Mouse (Mus musculus) spleen, postnatal 4 days (tissue): ENCODE measurements around the gene Tex45.

Experiments used
- DNase-seq, 2 experiments: peaks; one replicate each; pipeline ENCODE4 v3.0.0; 2022; ENCODE audit warnings: low spot score in 2 of 2

The Tex45 gene

DNA sequence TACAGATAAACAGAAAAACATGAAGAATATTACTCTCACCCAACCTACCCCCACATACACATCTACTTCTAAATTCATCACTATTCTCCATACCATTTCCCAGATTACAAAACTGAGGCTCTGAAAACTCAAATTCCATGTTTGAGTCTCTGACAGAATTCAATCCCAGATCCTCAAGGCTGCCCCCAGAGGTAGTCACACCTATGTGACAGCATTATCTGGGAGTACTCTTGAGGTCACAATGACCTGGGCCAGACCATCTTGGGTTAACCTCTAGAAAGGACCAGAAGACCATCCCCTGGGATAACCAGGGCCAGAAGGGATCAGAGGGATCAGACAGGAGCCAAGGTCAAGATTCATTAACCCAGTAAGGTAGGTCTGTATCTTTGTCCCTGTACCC is at the start of gene Tex45:
Gene Tex45 (plus strand): TSS at position 301 of the 400 bp plus-strand sequence.
- no peak for DNase-seq

DNA sequence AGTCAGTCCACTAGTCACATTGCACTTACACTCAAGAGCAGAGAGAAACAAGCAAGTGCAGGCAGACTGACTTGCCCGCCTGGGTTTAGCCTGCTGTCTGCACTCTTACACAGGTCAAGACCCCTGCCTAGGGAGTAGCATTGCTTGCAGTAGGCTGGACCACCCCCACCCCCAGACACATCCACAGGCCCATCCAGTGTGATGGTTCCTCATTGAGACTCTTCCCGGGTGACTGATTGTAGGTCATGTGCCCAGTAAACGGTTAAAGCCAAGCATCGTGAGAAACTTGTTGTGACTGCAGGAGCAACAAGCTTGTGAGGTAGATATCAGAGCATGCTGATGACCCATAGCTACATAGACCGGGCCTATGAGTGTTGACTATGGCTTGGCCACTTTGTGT is 49.2 kb upstream of the Tex45 start:
- DNase-seq: no peak

DNA sequence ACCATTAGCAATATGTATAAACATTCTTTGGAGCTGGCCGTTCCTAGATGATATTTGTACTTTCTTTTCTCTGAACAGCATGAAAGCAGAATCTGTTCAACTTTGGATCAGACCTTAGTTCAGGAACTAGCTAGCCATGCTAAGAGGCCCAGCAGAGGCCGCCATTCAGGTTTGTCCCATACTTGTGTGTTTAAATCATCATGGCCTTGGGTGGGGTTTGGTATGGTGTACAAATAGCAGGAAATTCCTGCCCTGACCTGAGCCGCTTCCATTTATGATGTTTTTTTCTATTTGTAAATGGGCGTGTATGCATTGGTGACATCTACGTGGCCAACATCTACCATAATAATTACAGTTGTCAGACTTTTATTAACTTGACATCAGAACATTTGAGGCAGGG is 45.4 kb upstream of the Tex45 start:
- no peak for DNase-seq

DNA sequence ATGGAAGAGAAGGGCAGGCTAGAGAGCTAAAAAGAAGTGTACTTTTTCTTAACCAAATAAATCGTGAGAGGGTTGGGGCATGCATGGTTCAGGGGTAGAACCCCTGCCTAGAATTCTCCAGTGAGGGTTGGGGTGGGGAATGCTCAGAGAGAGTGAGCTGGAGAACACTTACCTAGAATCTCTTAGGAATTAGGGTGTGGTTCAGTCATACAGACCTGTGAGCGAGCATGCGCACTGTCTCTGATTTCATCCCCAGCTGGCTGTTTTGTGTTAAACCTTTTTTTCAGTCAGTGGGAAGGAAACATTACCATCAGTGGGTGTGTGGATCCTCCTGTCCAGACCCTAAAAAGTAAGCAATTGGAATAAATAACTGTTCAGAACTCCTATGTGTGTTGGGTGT is 44.5 kb upstream of the Tex45 start:
- DNase-seq: no peak

DNA sequence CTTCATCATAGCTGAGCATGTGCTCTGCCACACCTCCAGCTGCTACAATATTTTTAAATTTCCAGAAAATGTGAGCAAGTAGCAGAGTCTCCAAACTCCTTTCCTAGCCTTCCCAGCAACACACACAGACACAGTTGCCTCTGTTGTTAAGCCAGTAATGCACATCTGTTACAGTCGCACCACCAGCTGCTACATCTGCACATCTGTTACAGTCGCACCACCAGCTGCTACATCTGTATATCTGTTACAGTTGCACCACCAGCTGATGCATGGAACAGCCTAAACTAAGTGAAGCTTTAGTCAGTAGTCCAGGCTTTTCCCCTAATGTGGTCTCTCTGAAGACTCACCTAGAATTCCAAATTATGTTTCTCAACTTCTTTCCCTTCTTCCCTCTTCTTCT is 42.2 kb upstream of the Tex45 start:
- DNase-seq: no peak

DNA sequence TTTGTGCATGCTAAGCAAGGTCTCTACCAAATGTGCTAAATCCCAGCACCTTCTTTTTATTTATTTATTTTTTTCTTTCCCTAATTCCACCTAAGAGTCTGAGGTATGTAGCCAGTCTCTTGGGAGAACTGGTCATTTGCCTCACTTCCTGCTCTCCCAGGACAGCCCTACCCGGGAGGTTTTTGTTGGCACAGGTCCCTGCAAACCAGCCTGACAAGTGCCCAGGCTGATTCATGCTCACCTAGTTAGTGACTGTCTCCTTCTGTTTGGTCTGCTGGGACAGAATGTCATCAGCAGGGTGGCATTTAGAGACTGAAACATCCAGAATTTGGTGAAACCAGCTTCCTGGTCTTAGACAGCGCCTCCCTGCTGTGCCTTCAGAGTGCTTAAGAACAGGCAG is 40.7 kb upstream of the Tex45 start:
- no peak for DNase-seq

DNA sequence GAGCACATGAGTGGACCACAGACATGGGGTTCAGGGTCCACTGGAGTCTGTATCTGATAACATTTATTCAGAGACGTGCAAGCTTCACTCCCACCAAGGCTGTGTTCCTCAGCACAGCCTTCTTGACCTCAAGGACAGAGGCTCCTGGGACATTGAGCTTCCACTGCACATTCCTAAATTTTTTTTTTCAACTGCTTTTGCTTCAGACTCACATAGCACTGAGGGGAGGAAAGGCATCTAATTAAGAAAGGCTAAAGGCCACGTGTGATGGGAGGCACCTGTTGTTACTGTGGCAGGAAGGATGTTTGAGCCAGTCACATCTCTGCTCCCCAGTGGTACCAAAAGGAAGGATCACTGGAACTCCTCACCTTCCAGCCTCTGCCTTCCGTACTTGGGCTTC is 39.5 kb upstream of the Tex45 start:
- no peak for DNase-seq

DNA sequence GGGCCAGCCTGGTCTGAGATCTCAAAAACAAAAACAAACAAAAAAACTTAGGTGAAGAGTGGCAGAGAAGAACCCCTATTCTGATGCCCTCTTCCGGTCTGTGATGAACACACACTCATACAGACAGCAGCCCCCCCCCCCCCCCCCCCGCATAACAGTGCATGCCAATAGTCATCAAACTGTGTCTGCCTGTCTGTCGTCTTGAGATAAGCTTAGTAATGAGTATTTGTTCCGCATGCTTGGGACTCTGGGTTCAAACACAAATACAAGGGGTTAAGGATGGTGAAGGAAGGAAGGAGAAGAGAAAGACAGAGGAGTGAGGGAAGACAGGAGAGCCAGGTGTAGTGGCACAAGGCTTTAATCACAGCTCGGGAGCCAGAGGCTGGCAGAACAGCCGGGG is 34.2 kb upstream of the Tex45 start:
- DNase-seq: no peak

DNA sequence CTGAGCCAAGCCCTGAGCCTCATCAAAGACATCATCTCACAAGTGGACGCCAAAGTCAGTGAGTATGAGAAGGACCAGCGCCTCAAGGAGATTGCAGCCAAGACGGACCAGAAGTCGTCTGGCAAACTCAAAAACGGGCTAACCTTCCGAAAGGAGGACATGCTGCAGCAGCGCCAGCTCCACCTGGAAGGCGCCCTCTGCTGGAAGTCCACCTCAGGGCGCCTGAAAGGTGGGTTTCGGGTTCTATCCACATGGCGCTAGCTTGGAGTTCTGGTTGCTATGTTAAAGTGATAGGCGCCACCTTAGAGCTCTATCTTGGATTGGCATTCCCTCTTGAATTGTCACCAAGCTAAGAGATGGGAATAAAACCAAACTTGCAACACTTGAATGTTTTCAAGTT is 31.2 kb upstream of the Tex45 start:
- DNase-seq: no peak

DNA sequence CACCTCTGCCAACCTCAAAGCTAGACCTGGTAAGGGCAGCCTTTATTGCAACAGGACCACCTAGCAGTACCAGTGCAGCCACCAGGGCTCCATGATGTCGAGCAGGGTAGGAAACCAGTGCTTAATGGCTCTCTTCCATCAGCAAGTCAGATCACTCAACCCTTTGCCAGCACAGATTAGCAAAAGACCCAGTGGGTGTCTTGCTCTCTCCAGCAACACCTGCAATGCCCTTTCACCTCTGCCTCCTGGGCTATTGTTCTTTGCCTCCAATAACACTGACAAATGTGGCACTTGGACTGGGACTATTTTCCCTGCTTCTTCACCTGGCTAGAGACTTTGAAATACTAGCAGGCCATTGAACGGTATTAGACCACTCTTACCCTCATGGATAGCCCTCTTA is 21.4 kb upstream of the Tex45 start:
- DNase-seq: no peak

DNA sequence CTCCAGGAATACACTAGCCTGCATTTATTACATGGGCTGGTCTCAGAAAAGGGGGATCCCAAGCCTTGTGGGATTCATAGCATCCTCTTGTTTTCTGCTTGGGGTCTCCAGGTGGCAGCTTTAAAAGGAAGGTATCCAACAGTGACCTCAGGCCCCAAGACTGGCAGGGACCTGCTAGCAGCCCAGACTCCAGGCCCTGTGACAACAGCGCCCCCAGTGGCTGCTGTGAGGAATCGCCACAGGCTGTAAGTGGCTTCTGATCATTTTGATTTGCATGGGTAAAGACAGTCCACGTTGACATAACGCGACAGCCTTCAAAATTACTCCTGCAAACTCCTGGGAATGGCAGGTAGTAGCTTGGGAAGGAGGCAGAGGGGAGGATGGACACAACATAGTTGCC is 20.0 kb upstream of the Tex45 start:
- peak; percentile 36 to 84 for DNase-seq

DNA sequence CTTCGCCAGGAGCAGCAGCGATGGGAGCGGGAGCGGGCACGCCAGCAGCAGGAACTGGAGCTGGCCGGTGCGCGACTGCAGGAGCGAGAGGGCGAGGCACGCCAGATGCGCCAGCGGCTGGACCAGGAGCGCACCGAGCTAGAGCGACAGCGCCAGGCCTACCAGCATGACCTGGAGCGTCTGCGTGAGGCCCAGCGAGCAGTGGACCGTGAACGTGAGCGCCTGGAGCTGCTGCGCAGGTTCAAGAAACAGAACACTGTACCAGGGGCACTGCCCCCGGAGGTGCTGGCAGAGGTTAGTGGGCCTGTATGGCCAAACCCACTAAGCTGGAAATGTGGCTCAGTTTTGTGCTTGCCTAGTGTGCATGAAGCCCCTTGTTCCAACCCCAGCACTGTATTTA is 18.7 kb upstream of the Tex45 start:
- no peak for DNase-seq

DNA sequence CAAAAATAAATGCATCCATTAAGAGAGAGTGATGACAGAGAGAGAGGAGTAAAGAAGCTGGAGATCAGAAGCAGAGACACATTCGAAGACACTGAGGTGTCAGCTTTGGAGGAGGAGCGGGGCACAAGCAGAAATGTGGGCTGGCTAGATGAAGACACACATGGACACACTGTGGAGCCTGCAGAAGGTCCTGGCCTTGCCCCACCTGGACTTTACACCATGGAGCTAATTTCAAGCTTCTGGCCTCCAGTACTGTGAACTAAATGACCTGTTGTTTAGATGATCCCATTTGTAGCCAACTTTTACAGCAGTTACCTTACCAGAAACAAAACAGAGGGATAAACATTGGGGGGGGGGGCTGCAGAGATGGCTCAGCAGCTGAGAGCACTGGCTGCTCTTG is 7.4 kb upstream of the Tex45 start:
- no peak for DNase-seq

DNA sequence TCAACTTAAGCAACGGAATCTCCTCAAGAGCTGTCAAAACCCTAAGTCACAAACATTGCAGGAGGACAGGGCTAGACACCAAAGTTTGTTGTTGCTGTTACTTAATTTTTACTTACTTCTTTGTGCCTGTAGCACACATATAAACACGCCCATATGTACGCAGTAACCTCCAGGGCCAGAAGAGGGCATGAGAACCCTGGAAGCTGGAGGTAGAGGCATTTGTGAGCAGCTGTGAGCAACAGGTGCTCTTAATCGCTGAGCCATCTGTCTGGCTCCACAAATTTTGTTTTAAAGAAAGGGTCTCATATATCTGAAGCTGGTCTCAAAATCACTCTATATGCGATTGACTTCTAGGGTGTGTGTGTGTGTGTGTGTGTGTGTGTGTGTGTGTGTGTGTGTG is 6.4 kb upstream of the Tex45 start:
- DNase-seq: peak in 1 of 2 experiments; percentile 51

DNA sequence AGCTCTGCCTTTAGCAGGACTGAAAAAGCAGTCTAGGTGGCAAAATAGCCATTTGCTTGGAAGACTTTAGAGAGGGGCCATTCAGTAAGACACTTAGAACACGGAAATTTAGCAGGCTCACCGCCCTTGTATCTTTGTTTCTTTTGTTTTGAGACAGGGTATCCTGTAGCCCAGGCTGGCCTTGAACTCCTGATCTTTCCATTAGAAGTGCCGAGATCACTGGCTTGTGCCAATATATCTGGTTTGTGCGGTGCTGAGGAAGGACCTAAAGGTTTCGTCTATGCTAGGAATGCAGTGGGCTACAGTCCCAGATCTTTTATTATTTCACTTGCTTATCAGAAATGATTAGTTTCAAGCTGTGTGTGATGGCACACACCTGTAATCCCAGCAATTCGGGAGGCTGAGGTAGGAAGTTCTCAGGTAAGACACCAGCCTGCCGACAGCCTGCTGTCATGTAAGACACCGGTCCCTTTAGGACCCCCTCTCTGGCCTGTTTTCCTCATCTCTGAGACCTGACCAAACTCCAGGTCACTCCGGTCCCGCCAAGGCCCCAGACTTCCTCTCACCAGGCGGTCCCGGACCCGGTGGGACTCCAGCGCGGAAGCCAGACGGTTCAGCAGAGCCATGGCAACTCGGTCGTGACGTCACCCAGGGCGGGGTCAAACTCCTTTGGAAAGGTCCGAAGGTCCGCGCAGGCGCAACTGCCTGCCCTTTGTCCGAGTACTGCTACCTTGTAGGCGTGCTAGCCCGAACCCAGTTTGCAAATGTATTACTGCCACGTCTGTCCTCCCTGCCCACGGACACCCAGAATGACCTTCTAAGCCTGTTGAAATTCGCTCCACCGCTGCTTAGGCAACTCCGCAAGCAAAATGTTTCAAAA is 3.4 kb upstream of the Tex45 start, which contains the start of gene Pex11g:
Gene Pex11g (minus strand): TSS at position 675 of the 880 bp plus-strand sequence.
- peak; percentile 91 to 96 for DNase-seq

DNA sequence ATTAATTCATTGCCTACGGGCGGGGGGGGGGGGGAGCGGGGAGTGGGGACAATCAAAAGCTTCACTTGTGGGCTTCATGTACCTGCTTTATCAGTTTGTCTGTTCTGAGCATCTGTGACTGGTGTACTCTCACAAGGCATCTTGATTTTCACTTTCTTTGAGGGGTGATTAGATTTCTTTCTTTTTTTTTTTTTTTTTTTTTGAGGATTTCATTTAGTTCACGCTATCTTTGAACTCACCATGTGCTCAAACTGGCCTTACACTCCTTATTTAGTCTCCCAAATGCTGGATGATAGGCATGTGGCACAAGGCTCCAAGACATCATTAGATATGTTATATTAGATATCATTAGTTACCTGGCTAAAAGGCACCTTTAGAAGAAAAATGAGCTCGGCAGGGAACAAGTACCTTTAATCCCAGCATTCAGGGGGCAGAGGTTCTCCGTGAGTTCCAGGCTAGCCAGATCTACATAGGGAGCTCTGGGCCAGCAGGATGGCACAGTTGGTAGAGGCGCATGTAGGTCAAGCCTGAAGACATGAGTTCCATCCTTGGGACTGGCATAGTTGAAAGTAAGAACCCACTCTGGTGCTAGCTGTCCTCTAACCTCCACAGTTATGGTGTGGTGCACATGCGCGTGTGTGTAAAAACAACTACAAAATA is 2.6 kb upstream of the Tex45 start:
- DNase-seq: no peak

DNA sequence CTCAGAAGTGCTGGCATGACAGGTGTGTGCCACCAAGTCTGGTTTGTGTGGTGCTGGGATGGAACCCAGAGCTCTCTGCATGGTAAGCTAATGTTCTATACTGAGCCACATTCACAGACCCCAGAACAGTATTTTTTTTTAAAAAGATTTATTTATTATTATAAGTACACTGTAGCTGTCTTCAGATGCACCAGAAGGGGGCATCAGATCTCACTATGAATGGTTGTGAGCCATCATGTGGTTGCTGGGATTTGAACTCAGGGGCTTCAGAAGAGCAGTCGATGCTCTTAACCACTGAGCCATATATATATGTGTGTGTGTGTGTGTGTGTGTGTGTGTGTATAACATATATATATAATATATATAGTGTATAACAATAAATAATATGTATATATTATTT is 1.8 kb upstream of the Tex45 start:
- no peak for DNase-seq

DNA sequence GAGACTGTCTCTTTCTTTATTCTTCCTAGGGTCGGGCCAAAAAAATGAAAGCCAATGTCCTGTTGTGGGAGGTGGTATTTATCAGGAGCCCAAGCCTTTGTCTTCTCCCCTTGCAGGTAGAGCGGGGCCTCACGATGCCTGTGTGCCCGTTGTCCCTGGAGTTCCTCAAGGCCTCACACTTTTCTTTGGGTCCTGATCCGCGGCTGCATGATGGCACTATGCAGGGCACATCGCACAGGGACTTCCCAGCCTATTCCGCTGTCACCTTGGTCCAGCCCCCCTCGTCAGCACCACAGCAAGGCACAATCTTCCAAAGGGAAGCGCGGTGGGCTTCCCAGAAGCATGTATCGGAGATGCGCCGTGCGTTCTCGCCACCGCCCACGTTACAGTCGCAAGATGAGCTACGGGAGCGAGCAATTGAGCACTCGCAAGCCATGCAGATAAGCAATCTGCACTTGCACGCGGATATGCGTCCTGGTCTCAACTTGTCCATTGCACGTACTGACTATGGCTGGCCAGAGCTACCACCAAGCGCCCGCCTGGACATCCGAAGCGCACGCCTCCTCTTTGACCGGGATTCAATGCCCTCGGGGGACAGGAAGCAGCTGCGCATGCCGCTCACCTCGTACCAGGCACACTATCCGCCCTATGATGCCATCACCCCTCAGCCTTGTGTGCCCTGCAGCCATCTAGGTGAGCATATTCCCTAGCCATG is 5.2 kb downstream of the Tex45 start:
- no peak for DNase-seq

DNA sequence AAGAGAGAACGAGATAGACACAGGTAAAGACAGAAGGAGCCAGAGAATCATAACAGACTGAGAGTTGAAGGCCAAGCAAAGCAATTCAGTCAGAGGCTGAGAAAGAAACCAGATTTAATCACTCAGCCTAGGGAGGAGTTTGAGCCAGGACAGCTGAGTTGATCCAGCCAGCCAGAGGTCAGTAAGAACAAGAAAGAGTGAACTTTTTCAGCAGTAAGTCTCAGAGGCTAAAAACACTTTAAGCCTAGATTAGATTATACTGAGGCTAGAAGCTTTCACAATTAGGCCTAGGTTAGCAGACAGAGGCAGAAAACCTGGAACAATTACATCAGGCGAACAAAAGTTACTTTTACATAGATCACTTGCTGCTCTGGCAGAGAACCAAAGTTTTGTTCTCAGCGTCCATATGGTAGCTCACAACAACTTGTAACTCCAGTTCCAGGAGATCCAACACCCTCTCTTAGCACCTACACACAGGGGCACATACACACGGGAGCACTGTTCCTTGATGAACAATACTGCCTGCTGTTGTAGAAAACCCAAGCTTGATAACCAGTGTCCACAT is 9.6 kb downstream of the Tex45 start:
- no peak for DNase-seq

DNA sequence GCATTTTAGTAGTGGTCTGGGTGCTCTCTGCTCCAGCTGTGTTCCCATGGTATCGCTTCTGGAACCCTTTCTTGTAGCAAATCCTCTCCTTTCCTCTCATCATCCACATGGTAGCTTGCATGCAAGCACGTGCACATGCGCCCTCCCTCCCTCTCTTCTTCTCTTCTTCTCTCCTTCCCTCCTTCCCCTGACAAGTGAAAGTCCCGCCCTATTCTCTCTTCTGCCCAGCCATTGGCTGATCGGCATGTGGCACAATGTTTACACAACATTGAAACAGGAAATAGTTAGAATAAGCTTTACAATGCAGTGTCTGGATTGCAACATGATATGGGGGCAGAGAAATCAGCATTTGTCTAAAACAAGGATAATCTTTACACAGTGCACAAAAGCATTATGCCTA is 10.9 kb downstream of the Tex45 start:
- no peak for DNase-seq

DNA sequence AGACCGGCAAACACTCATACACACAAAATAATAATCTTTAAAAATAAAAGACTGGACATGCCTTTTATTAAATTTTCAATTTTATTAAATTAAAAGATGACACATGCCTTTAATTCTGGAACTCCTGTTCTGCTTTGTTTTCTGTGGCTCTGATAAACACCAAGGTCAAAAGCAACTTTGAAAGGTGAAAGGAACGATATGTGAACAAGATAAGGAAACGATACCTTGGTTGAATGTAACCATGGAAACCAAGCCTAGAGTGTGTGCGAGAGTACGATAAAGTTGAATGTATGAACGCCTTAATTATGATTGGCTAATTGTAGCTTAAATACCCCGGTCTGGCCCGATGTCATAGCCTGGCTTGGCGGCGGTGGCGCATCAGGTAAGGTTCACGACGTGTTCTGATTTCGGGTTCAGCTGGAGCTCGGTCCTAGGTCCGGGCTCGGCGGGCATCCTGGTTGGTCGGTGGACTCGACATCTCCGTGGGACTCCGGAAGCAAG is 11.6 kb downstream of the Tex45 start:
- no peak for DNase-seq

DNA sequence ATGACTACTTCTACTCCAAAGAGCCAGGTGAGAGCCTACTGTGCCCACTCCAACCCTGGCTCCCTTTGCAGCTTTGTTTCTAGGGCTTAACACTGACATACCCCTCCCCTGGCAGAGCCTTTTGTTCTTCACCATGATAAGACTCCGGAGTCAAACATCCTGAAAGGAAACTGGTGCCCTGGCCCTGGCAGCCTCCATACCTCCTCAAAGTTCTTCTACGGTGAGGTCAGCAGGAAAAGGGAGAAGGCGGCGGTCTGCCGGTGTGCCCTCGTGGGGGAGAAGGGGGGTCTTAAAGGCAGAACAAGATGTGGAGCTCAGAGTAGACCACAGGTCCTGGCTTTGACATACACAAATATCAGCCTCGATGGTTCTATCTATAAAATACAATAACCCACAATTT is 12.9 kb downstream of the Tex45 start:
- DNase-seq: no peak
